Mouse (Mus musculus) brain, embryonic 14.5 days (tissue): ENCODE measurements around the gene Sdr9c7.

Source experiments
- CTCF ChIP-seq: fragments of 200-500 bp; IDR thresholded peaks from 2 replicates; pipeline ENCODE4 v1.5.1; 2012; ENCODE audit warnings: inconsistent platforms, mild to moderate bottlenecking, moderate library complexity, borderline replicate concordance; ENCODE audit not compliant: insufficient read depth, insufficient read length; ENCODE audit errors: extremely low read depth
- POLR2A ChIP-seq: fragments of 200-500 bp; IDR thresholded peaks from 2 replicates; pipeline ENCODE4 v1.6.1; 2012; ENCODE audit warnings: mild to moderate bottlenecking, inconsistent platforms, borderline replicate concordance; ENCODE audit not compliant: poor library complexity, insufficient read depth, insufficient read length, severe bottlenecking; ENCODE audit errors: extremely low read depth

- no peak for TF ChIP-seq POLR2A
- TF ChIP-seq CTCF: peak; percentile 70; the same call in 1 of the 2 replicates
Observed at GRCm38 (mm10) chr10:127945432-127946064, 47.2 kb downstream of the Sdr9c7 start.
